Mouse (Mus musculus) small intestine, adult 2 months (tissue): ENCODE results near the gene Calhm2.

Experiments
- CTCF ChIP-seq: fragments of 200-500 bp; IDR thresholded peaks from 2 replicates; pipeline ENCODE4 v1.5.1; 2012; ENCODE audit warnings: low read depth, mild to moderate bottlenecking, control low read depth, inconsistent platforms, low read length, moderate library complexity, mixed read lengths; ENCODE audit not compliant: insufficient replicate concordance, insufficient read length; ENCODE audit errors: extremely low read depth
- POLR2A ChIP-seq: fragments of 200-500 bp; IDR thresholded peaks from 2 replicates; pipeline ENCODE4 v1.6.1; 2012; ENCODE audit warnings: low read depth, mild to moderate bottlenecking, control low read depth, inconsistent platforms, low read length, moderate library complexity

GRCm38 (mm10) chr19:47144154-47144553 lies 6.1 kb upstream of the Calhm2 start, which contains the start of gene Calhm1:
- TF ChIP-seq CTCF (no peak), POLR2A (no peak)
